Comparison of ENCODE assay signal across 8 mouse cellular contexts in genomic region chr10:127177235-127177634, GRCm38 (mm10). TPM values are rescaled to one million over a fixed set of nuclear protein-coding genes. Genes with fewer than 3 reads are reported as not detected.
DNase-seq lines count a peak whose midpoint lies in the region; ATAC-seq and TF ChIP-seq lines count a peak whose summit lies in the region.

No protein-coding gene starts in this region.

- H3K27ac ChIP-seq in forebrain, embryonic 10.5 days: no peak overlapping the region
- H3K27ac ChIP-seq in forebrain, embryonic 16.5 days (ENCODE audit: low read length): no peak overlapping the region
- H3K27ac ChIP-seq in midbrain, embryonic 10.5 days (replicated peaks): no peak overlapping the region
- H3K27ac ChIP-seq in midbrain, embryonic 14.5 days (replicated peaks; ENCODE audit: low read depth, low read length): no peak overlapping the region
- H3K27ac ChIP-seq in intestine, postnatal 0 days (ENCODE audit: low read depth, low read length): no peak overlapping the region
- H3K27ac ChIP-seq in stomach, embryonic 14.5 days (ENCODE audit: low read length): no peak overlapping the region

- H3K9ac ChIP-seq in forebrain, embryonic 16.5 days (replicated peaks; ENCODE audit: low read depth, low read length): no peak overlapping the region
- no peak overlapping the region for H3K9ac ChIP-seq in midbrain, embryonic 14.5 days (replicated peaks; ENCODE audit: low read length)
- no peak overlapping the region for H3K9ac ChIP-seq in intestine, postnatal 0 days (ENCODE audit: low read depth, low read length)
- no peak overlapping the region for H3K9ac ChIP-seq in stomach, embryonic 14.5 days (replicated peaks; ENCODE audit: low read depth, low read length)

- peaks cover 45% of the 10 kb centered on the region for H3K4me1 ChIP-seq in forebrain, embryonic 10.5 days
- peaks cover 17% of the 10 kb centered on the region for H3K4me1 ChIP-seq in forebrain, embryonic 16.5 days (replicated peaks; ENCODE audit: control insufficient read depth, insufficient read depth, low read length)
- H3K4me1 ChIP-seq in midbrain, embryonic 10.5 days: peaks cover 43% of the 10 kb centered on the region
- peaks cover 8% of the 10 kb centered on the region for H3K4me1 ChIP-seq in midbrain, embryonic 14.5 days (ENCODE audit: control insufficient read depth, insufficient read depth, low read length)
- H3K4me1 ChIP-seq in intestine, postnatal 0 days (replicated peaks; ENCODE audit: control insufficient read depth, insufficient read depth, low read length): peaks cover 6% of the 10 kb centered on the region; the same call in 1 of the 2 replicates
- peaks cover 19% of the 10 kb centered on the region; the same call in 1 of the 2 replicates for H3K4me1 ChIP-seq in stomach, embryonic 14.5 days (ENCODE audit: control insufficient read depth, insufficient read depth, low read length)

- peak overlapping the region; percentile 48 for H3K4me3 ChIP-seq in forebrain, embryonic 10.5 days
- no peak overlapping the region for H3K4me3 ChIP-seq in forebrain, embryonic 16.5 days (replicated peaks; ENCODE audit: low read length)
- H3K4me3 ChIP-seq in midbrain, embryonic 10.5 days: peak overlapping the region; percentile 47
- no peak overlapping the region for H3K4me3 ChIP-seq in midbrain, embryonic 14.5 days (replicated peaks; ENCODE audit: low read depth, low read length)
- H3K4me3 ChIP-seq in intestine, postnatal 0 days (ENCODE audit: low read depth, low read length): peak overlapping the region; percentile 32; the same call in 1 of the 2 replicates
- no peak overlapping the region for H3K4me3 ChIP-seq in stomach, embryonic 14.5 days (ENCODE audit: low read depth, low read length)

- H3K4me2 ChIP-seq in forebrain, embryonic 16.5 days (ENCODE audit: low read length): no peak overlapping the region
- H3K4me2 ChIP-seq in midbrain, embryonic 14.5 days (ENCODE audit: low read length): no peak overlapping the region
- no peak overlapping the region for H3K4me2 ChIP-seq in intestine, postnatal 0 days (replicated peaks; ENCODE audit: low read depth)
- peak overlapping the region; percentile 46; the same call in 1 of the 2 replicates for H3K4me2 ChIP-seq in stomach, embryonic 14.5 days (replicated peaks; ENCODE audit: low read depth, low read length)

- no peak for ATAC-seq in forebrain, embryonic 16.5 days
- no peak for ATAC-seq in midbrain, embryonic 14.5 days (ENCODE audit: low FRiP score, low TSS enrichment)
- ATAC-seq in intestine, postnatal 0 days: 0 out of 2 replicates have a peak, but pooled peaks have one; percentile 3
- ATAC-seq in stomach, embryonic 14.5 days (ENCODE audit: insufficient number of reproducible peaks, insufficient read depth, low FRiP score, low read depth): no peak

- no peak for TF ChIP-seq CTCF in intestine, postnatal 0 days (IDR thresholded peaks at IDR 0.05; ENCODE audit: low read depth)

- H3K9me3 ChIP-seq in forebrain, embryonic 10.5 days: no peaks in the 10 kb centered on the region
- no peaks in the 10 kb centered on the region for H3K9me3 ChIP-seq in forebrain, embryonic 16.5 days (ENCODE audit: control insufficient read depth, low read length)
- H3K9me3 ChIP-seq in midbrain, embryonic 10.5 days (replicated peaks): no peaks in the 10 kb centered on the region
- H3K9me3 ChIP-seq in midbrain, embryonic 14.5 days (ENCODE audit: control insufficient read depth, low read length): no peaks in the 10 kb centered on the region
- no peaks in the 10 kb centered on the region for H3K9me3 ChIP-seq in intestine, postnatal 0 days (ENCODE audit: control insufficient read depth)
- no peaks in the 10 kb centered on the region for H3K9me3 ChIP-seq in stomach, embryonic 14.5 days (ENCODE audit: control insufficient read depth, low read depth, low read length)

- H3K36me3 ChIP-seq in forebrain, embryonic 10.5 days (replicated peaks): no peaks in the 10 kb centered on the region
- H3K36me3 ChIP-seq in forebrain, embryonic 16.5 days (ENCODE audit: control insufficient read depth, insufficient read depth): no peaks in the 10 kb centered on the region
- H3K36me3 ChIP-seq in midbrain, embryonic 10.5 days: no peaks in the 10 kb centered on the region; the same call in 1 of the 2 replicates
- H3K36me3 ChIP-seq in midbrain, embryonic 14.5 days (ENCODE audit: control insufficient read depth, insufficient read depth, low read length): peaks cover 2% of the 10 kb centered on the region; the same call in 1 of the 2 replicates
- peaks cover 3% of the 10 kb centered on the region; the same call in 1 of the 2 replicates for H3K36me3 ChIP-seq in intestine, postnatal 0 days (ENCODE audit: control insufficient read depth, insufficient read depth)
- H3K36me3 ChIP-seq in stomach, embryonic 14.5 days (ENCODE audit: control insufficient read depth, insufficient read depth, low read length): no peaks in the 10 kb centered on the region; the same call in 1 of the 2 replicates

- DNase-seq in forebrain, embryonic 10.5 days (ENCODE audit: extremely low spot score, low spot score): no peak
- no peak for DNase-seq in midbrain, embryonic 10.5 days (ENCODE audit: low spot score)
- no peak for DNase-seq in midbrain, embryonic 14.5 days
- DNase-seq in embryo, embryonic 10.5 days (ENCODE audit: low spot score): no peak
- DNase-seq in kidney, adult 8-10 months: no peak

- 25% methylated on average over 9 of the region's 9 CpGs for WGBS in forebrain, embryonic 10.5 days
- 15% methylated on average over 9 of the region's 9 CpGs for WGBS in forebrain, embryonic 16.5 days
- WGBS in midbrain, embryonic 10.5 days: 23% methylated on average over 9 of the region's 9 CpGs
- 20% methylated on average over 9 of the region's 9 CpGs for WGBS in midbrain, embryonic 14.5 days
- WGBS in intestine, postnatal 0 days: 29% methylated on average over 9 of the region's 9 CpGs
- 22% methylated on average over 9 of the region's 9 CpGs for WGBS in stomach, embryonic 14.5 days

- H3K27me3 ChIP-seq in forebrain, embryonic 10.5 days (ENCODE audit: poor library complexity, severe bottlenecking): peaks cover 86% of the 10 kb centered on the region
- peaks cover 31% of the 10 kb centered on the region for H3K27me3 ChIP-seq in forebrain, embryonic 16.5 days (replicated peaks; ENCODE audit: control insufficient read depth, insufficient read depth, low read length)
- H3K27me3 ChIP-seq in midbrain, embryonic 10.5 days (ENCODE audit: low read depth, poor library complexity, severe bottlenecking): peaks cover 79% of the 10 kb centered on the region
- peaks cover 53% of the 10 kb centered on the region for H3K27me3 ChIP-seq in midbrain, embryonic 14.5 days (ENCODE audit: control insufficient read depth, insufficient read depth, low read length)
- H3K27me3 ChIP-seq in intestine, postnatal 0 days (replicated peaks; ENCODE audit: control insufficient read depth, insufficient read depth, low read length): peaks cover 59% of the 10 kb centered on the region
- H3K27me3 ChIP-seq in stomach, embryonic 14.5 days (ENCODE audit: control insufficient read depth, insufficient read depth, low read length): peaks cover 22% of the 10 kb centered on the region

RNA-seq across cellular contexts. Expression of gene Slc26a10, which starts 3.2 kb away (rescaled TPM):
- polyA plus RNA-seq in forebrain, embryonic 10.5 days (2016; fragmentation: Nextera tagmentation; extraction: Ambion mirVana): 1.9 and 2.0 TPM in 2 replicates
- 1.0 and 1.6 TPM in 2 replicates for polyA plus RNA-seq in forebrain, embryonic 16.5 days (2015; fragmentation: Nextera tagmentation; extraction: Ambion mirVana)
- 0.87 and 1.4 TPM in 2 replicates for polyA plus RNA-seq in midbrain, embryonic 10.5 days (2016; fragmentation: Nextera tagmentation; extraction: Ambion mirVana)
- polyA plus RNA-seq in midbrain, embryonic 14.5 days (2014; fragmentation: Nextera tagmentation; extraction: Ambion mirVana): 0.58 and 0.66 TPM in 2 replicates
- polyA plus RNA-seq in intestine, postnatal 0 days (2015; fragmentation: Nextera tagmentation; extraction: Ambion mirVana): 0.52 and 0.65 TPM in 2 replicates
- polyA plus RNA-seq in stomach, embryonic 14.5 days (2014; fragmentation: Nextera tagmentation; extraction: Ambion mirVana): 0.34 and 0.82 TPM in 2 replicates

RNA-seq across cellular contexts. Expression of gene B4galnt1, which starts 12.2 kb away (rescaled TPM):
- polyA plus RNA-seq in forebrain, embryonic 10.5 days (2016; fragmentation: Nextera tagmentation; extraction: Ambion mirVana): 4.0 and 5.0 TPM in 2 replicates
- polyA plus RNA-seq in forebrain, embryonic 16.5 days (2015; fragmentation: Nextera tagmentation; extraction: Ambion mirVana): 41.5 and 45.8 TPM in 2 replicates
- 4.9 and 6.1 TPM in 2 replicates for polyA plus RNA-seq in midbrain, embryonic 10.5 days (2016; fragmentation: Nextera tagmentation; extraction: Ambion mirVana)
- 66.8 and 74.1 TPM in 2 replicates for polyA plus RNA-seq in midbrain, embryonic 14.5 days (2014; fragmentation: Nextera tagmentation; extraction: Ambion mirVana)
- 29.4 and 34.1 TPM in 2 replicates for polyA plus RNA-seq in intestine, postnatal 0 days (2015; fragmentation: Nextera tagmentation; extraction: Ambion mirVana)
- polyA plus RNA-seq in stomach, embryonic 14.5 days (2014; fragmentation: Nextera tagmentation; extraction: Ambion mirVana): 27.7 and 29.4 TPM in 2 replicates

RNA-seq across cellular contexts. Expression of gene Arhgef25, which starts 12.6 kb away (rescaled TPM):
- 23.7 and 25.7 TPM in 2 replicates for polyA plus RNA-seq in forebrain, embryonic 10.5 days (2016; fragmentation: Nextera tagmentation; extraction: Ambion mirVana)
- 32.3 and 33.0 TPM in 2 replicates for polyA plus RNA-seq in forebrain, embryonic 16.5 days (2015; fragmentation: Nextera tagmentation; extraction: Ambion mirVana)
- polyA plus RNA-seq in midbrain, embryonic 10.5 days (2016; fragmentation: Nextera tagmentation; extraction: Ambion mirVana): 24.8 and 28.7 TPM in 2 replicates
- polyA plus RNA-seq in midbrain, embryonic 14.5 days (2014; fragmentation: Nextera tagmentation; extraction: Ambion mirVana): 19.0 and 19.6 TPM in 2 replicates
- 14.4 and 15.1 TPM in 2 replicates for polyA plus RNA-seq in intestine, postnatal 0 days (2015; fragmentation: Nextera tagmentation; extraction: Ambion mirVana)
- 64.0 and 71.1 TPM in 2 replicates for polyA plus RNA-seq in stomach, embryonic 14.5 days (2014; fragmentation: Nextera tagmentation; extraction: Ambion mirVana)

RNA-seq across cellular contexts. Expression of gene Dtx3, which starts 18.3 kb away (rescaled TPM):
- 106 and 108 TPM in 2 replicates for polyA plus RNA-seq in forebrain, embryonic 10.5 days (2016; fragmentation: Nextera tagmentation; extraction: Ambion mirVana)
- polyA plus RNA-seq in forebrain, embryonic 16.5 days (2015; fragmentation: Nextera tagmentation; extraction: Ambion mirVana): 179 and 224 TPM in 2 replicates
- 119 and 142 TPM in 2 replicates for polyA plus RNA-seq in midbrain, embryonic 10.5 days (2016; fragmentation: Nextera tagmentation; extraction: Ambion mirVana)
- 219 and 244 TPM in 2 replicates for polyA plus RNA-seq in midbrain, embryonic 14.5 days (2014; fragmentation: Nextera tagmentation; extraction: Ambion mirVana)
- polyA plus RNA-seq in intestine, postnatal 0 days (2015; fragmentation: Nextera tagmentation; extraction: Ambion mirVana): 22.2 and 24.6 TPM in 2 replicates
- 123 and 125 TPM in 2 replicates for polyA plus RNA-seq in stomach, embryonic 14.5 days (2014; fragmentation: Nextera tagmentation; extraction: Ambion mirVana)

RNA-seq across cellular contexts. Expression of gene Pip4k2c, which starts 34.1 kb away (rescaled TPM):
- 21.3 and 21.4 TPM in 2 replicates for polyA plus RNA-seq in forebrain, embryonic 10.5 days (2016; fragmentation: Nextera tagmentation; extraction: Ambion mirVana)
- polyA plus RNA-seq in forebrain, embryonic 16.5 days (2015; fragmentation: Nextera tagmentation; extraction: Ambion mirVana): 26.7 and 28.4 TPM in 2 replicates
- 16.5 and 18.1 TPM in 2 replicates for polyA plus RNA-seq in midbrain, embryonic 10.5 days (2016; fragmentation: Nextera tagmentation; extraction: Ambion mirVana)
- polyA plus RNA-seq in midbrain, embryonic 14.5 days (2014; fragmentation: Nextera tagmentation; extraction: Ambion mirVana): 12.5 and 14.6 TPM in 2 replicates
- polyA plus RNA-seq in intestine, postnatal 0 days (2015; fragmentation: Nextera tagmentation; extraction: Ambion mirVana): 43.0 and 47.0 TPM in 2 replicates
- 22.7 and 22.9 TPM in 2 replicates for polyA plus RNA-seq in stomach, embryonic 14.5 days (2014; fragmentation: Nextera tagmentation; extraction: Ambion mirVana)

Comparison
In these comparisons a context has a peak if more than half of its experiments do, and no peak if none do; other contexts are left out.
1. H3K4me3 ChIP-seq: peak in forebrain, embryonic 10.5 days (single experiment), midbrain, embryonic 10.5 days (single experiment) and intestine, postnatal 0 days (single experiment); none in forebrain, embryonic 16.5 days (single experiment), midbrain, embryonic 14.5 days (single experiment) and stomach, embryonic 14.5 days (single experiment).